Mouse (Mus musculus) large intestine, adult 2 months (tissue): Measurements from ENCODE around the gene Gm5930. TPM values are rescaled to one million over a fixed set of nuclear protein-coding genes. Genes with fewer than 3 reads are reported as not detected.
"Not testable (repeated sequence)": the region's sequence is repeated elsewhere in the genome, so short reads cannot be mapped to it uniquely, and the experiment has no call there.

Source experiments
- DNase-seq: peaks from one replicate; pipeline ENCODE4 v3.0.0-alpha.2; 2012; ENCODE audit warnings: low read depth, low spot score
- WGBS: fragments of 180-500 bp; shearing (Covaris S2); methylation state at CpG from one replicate; pipeline ENCODE4 v1.1.7; 2018; 5-methylcytosine and 5-hydroxymethylcytosine counted together
- polyA plus RNA-seq: library from polyadenylated mRNA; depleted of rRNA; stranded (reverse); fragments of >200 nt; gene quantifications from 2 replicates; pipeline ENCODE4 v1.2.3, GENCODE M21; 2012; rRNA removed

The Gm5930 gene
- not detected in 2 replicates for polyA plus RNA-seq

- WGBS: no CpG with 5 or more reads among the region's 2 CpGs
- not testable (repeated sequence) for DNase-seq
These were observed at the start of gene Gm5930 for GRCm38 (mm10) chr14:44338484-44338883. Gene Gm5930, minus strand, starts transcription at chr14:44338584.

GRCm38 (mm10) chr14:44384233-44384632 is 45.8 kb upstream of the Gm5930 start:
- WGBS: 73% methylated on average over 4 of the region's 4 CpGs
- not testable (repeated sequence) for DNase-seq

- WGBS: 89% methylated on average over 4 of the region's 4 CpGs
- not testable (repeated sequence) for DNase-seq
These were observed 26.7 kb upstream of the Gm5930 start, which contains the start of gene Gm8229 for GRCm38 (mm10) chr14:44365057-44365456. Gene Gm8229, plus strand, starts transcription at chr14:44365357.

- not testable (repeated sequence) for DNase-seq
These were observed 23.9 kb upstream of the Gm5930 start for GRCm38 (mm10) chr14:44362301-44362700.

- 30% methylated on average over 2 of the region's 2 CpGs for WGBS
- DNase-seq: not testable (repeated sequence)
These were observed 23.0 kb upstream of the Gm5930 start for GRCm38 (mm10) chr14:44361416-44361815.

GRCm38 (mm10) chr14:44312049-44312448 is 26.3 kb downstream of the Gm5930 start:
- DNase-seq: not testable (repeated sequence)
- WGBS: 76% methylated on average over 4 of the region's 4 CpGs

- not testable (repeated sequence) for DNase-seq
- WGBS: 77% methylated on average over 2 of the region's 2 CpGs
These were observed 53.1 kb downstream of the Gm5930 start, which contains the start of gene Gm8220 for GRCm38 (mm10) chr14:44285280-44285679. Gene Gm8220, plus strand, starts transcription at chr14:44285580.

Other genes starting within 250 kb of the Gm5930 start
- 2.0 and 3.8 TPM in 2 replicates for gene Ear2, start 235.9 kb downstream of the Gm5930 start, polyA plus RNA-seq
- gene Gm3327, start 214.7 kb downstream of the Gm5930 start, polyA plus RNA-seq: not detected in 2 replicates
- not detected in 2 replicates for gene Gm8212, start 140.9 kb downstream of the Gm5930 start, polyA plus RNA-seq
- not detected in 2 replicates for gene 4930503E14Rik, start 125.3 kb downstream of the Gm5930 start, polyA plus RNA-seq
- not detected in 2 replicates for gene Gm8220, start 53.0 kb downstream of the Gm5930 start, polyA plus RNA-seq
- not detected in 2 replicates for gene Gm8229, start 26.8 kb upstream of the Gm5930 start, polyA plus RNA-seq
- gene Gm3371, start 72.1 kb upstream of the Gm5930 start, polyA plus RNA-seq: not detected in 2 replicates
- gene Gm8232, start 95.1 kb upstream of the Gm5930 start, polyA plus RNA-seq: not detected in 2 replicates
- not detected in 2 replicates for gene BC061237, start 153.9 kb upstream of the Gm5930 start, polyA plus RNA-seq
- gene Gm17093, start 179.7 kb upstream of the Gm5930 start, polyA plus RNA-seq: not detected in 2 replicates
- gene Gm8247, start 244.6 kb upstream of the Gm5930 start, polyA plus RNA-seq: not detected in 2 replicates